Mouse (Mus musculus) brain, embryonic 14.5 days (tissue): ENCODE measurements around the gene Cyp2c50.

ENCODE experiments used
- CTCF ChIP-seq: fragments of 200-500 bp; IDR thresholded peaks from 2 replicates; pipeline ENCODE4 v1.5.1; 2012; ENCODE audit warnings: inconsistent platforms, mild to moderate bottlenecking, moderate library complexity, borderline replicate concordance; ENCODE audit not compliant: insufficient read depth, insufficient read length; ENCODE audit errors: extremely low read depth
- POLR2A ChIP-seq: fragments of 200-500 bp; IDR thresholded peaks from 2 replicates; pipeline ENCODE4 v1.6.1; 2012; ENCODE audit warnings: mild to moderate bottlenecking, inconsistent platforms, borderline replicate concordance; ENCODE audit not compliant: poor library complexity, insufficient read depth, insufficient read length, severe bottlenecking; ENCODE audit errors: extremely low read depth

DNA sequence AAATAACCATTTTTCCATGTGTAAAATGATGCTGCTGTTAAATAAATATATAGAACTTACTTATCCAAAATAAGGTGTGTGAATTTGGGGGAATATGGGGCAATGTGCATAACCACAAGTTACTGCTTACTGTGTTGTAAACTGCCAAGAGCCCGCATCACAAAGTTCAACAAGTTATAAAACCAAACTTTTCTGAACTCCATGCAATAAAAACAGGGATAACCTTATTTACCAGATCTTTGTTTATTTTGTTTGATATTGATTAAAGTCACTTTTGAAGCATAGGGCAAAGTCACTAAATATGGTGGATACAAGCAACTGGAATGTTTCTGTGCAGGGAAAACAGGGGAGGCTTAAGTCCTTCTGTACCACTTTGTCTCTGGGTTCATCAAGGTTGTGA is 1.1 kb upstream of the Cyp2c50 start:
- TF ChIP-seq CTCF = no peak
- no peak for TF ChIP-seq POLR2A
